Mouse (Mus musculus) C2C12 (cell line): ENCODE measurements at regions not wholly inside any gene's neighbourhood (a gene's known extent, or its start where the extent isn't known, plus 50 kb on each side); places are given as distances from the start of the nearest gene placed in this dataset.

ENCODE experiments used
- CTCF ChIP-seq: IDR thresholded peaks from one replicate; pipeline ENCODE4 v1.5.1; 2011; ENCODE audit not compliant: control insufficient read depth, insufficient read depth, insufficient read length
- MYOG ChIP-seq: IDR thresholded peaks from one replicate; pipeline ENCODE4 v1.6.1; 2011; ENCODE audit not compliant: control insufficient read depth, insufficient read length; ENCODE audit errors: extremely low read depth

DNA sequence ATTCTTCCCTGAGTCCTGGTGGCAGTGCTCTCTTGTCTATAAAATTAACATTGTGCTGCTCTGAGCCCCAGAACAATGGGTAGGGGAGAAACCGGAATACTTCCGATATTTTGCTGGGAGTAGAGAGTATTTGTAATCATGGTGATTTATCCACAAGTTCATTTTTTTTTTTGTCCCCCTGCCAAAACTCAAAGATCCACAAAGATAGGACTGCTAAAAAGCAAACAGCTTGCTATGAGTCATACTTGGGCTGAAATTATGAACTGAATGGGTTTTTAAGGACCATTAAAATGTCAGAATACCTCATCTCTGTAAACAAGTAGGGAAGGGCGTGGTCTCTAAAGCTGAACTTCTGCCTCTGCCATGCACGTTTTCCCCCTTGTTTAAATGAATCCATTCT, 476.3 kb downstream of the Tmem132b start:
- TF ChIP-seq CTCF (no peak), MYOG (no peak)
